Mouse (Mus musculus): Measurements from ENCODE around the gene Meis2. TPM values are rescaled to one million over a fixed set of nuclear protein-coding genes. Genes with fewer than 3 reads are reported as not detected.

The Meis2 gene
- total RNA-seq, 4 experiments from 2014 or later = 24.2 to 31.6 (median 28.8) TPM

DNA sequence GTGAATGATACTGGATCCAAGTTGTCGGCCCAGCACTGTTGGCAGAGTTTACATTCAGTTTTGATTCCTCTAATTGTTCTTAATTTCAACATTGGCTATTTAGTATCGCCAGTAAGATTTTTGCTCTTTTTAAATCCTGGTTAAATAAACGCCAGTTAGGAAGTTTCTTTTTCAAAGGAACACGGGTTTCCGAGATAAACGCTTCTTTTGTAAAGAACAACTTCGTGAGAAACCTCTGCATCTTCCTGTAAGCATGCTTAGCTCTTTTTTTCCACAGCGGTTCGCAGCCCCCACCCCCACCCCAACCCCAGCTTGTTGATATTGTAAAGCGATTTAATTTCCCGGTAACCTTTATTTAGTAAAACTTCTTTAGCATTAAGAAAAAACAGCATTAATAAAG lies 2.8 kb upstream of the Meis2 start:
- no peak for DNase-seq (ENCODE audit: low spot score)

DNA sequence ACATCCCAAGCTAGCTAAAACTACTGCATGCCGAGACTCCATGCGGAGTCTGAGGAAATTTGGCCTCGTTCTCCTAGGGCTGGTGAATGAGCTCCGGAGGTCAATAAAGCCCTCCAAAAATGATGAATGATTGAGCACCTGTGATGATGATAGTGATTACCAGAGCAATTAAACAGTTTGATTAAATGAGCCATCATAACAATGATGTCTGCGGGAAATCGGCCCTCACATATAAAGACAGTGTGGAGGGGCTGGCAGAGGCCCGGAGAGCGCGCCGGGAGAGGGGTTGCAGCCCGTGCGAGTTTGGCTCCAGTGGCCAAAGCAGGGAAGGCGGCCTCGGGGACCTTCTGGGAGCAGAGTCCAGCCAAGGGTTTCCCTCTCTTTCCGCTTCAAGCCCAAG lies 2.1 kb upstream of the Meis2 start:
- DNase-seq (ENCODE audit: low spot score) = no peak

GRCm38 (mm10) chr2:116067065-116067497 lies 1.4 kb upstream of the Meis2 start:
- no peak for DNase-seq (ENCODE audit: low spot score)

DNA sequence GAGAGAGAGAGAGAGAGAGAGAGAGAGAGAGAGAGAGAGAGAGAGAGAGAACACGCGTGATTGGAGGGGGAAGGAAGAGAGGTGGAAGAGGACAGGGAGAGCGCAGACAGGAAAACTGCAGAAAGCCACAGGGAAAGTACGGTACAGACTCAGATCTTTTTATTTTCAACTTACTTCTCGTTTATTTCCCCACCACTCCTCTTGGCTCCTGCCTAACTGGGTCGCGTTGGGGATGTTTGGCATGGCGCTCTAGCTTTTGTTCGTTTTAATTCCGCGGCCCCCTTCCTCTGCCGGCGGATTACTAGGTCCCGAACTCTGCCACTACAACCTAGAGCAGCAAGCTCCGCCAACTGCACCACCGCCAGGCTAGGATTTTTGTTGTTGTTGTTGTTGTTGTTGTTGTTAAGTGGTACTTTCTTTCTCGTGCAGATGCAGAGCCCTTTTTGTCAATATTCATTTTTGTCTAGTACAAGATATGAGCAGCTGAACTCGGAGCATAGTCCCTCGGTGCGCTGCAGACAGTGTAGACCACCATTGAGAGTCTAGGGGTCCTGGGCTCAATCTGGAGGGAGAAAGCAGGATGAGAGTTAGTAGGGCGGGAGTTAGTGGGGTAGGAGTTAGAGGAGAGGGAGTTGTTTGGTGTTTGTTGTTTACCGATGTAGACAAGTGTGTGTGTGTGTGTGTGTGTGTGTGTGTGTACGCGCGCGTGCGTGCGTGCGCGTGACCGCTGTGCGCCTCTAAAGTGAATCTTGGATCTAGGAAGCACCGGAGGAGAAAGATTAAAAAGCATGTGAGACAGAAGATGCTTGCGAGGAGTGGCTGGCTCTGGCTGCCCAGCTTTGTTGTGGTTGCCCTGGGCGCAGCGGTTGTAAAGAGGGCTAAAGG lies 660 bp upstream of the Meis2 start:
- no peak for DNase-seq (ENCODE audit: low spot score)

GRCm38 (mm10) chr2:116065057-116065456 lies 582 bp downstream of the Meis2 start:
- no peak for DNase-seq (ENCODE audit: low spot score)

DNA sequence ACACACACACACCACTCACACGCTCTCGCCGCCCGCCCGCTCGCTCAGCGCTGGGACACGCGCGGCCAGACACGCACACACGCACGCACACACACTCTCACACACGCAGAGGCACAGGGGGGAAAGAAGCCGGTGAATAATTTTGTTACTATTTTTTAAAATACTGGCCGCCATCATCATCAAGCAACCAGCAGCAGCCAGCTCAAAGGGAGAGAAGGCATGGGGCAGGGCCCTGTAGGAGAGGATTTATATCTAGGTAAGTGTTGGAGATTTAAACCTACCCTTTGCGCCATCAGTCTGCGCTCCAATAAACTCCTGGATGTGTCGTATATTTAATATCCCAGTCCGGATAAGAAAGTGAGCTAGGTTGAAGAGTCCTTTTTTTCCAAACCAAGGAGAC lies 1.1 kb downstream of the Meis2 start:
- no peak for DNase-seq (ENCODE audit: low spot score)

DNA sequence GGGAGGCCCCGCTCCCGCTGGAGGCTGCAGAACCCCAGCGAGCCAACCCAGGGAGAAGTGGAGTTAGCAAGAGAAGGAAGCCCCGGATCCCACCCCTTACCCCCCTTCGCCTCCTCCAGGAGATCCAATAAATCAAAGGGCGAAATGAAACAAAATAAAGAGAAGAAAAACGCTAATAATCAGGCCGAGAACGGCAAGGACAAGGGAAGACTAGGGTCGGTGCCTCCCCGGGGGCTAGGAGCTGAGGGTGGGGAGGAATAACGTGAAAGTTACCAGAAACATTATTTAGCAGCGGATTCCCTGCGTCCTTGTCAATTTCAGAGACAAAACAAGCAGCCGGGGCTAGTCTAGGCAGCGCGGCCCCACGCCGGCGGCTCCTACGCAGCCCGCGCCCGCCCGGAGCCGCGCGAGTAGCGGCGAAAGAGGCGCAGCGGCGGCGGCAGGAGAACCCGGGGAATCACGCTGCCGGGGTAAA lies 1.8 kb downstream of the Meis2 start:
- no peak for DNase-seq (ENCODE audit: low spot score)

- DNase-seq (ENCODE audit: low spot score) = no peak
Observed at GRCm38 (mm10) chr2:116062761-116063441, 2.7 kb downstream of the Meis2 start.

DNA sequence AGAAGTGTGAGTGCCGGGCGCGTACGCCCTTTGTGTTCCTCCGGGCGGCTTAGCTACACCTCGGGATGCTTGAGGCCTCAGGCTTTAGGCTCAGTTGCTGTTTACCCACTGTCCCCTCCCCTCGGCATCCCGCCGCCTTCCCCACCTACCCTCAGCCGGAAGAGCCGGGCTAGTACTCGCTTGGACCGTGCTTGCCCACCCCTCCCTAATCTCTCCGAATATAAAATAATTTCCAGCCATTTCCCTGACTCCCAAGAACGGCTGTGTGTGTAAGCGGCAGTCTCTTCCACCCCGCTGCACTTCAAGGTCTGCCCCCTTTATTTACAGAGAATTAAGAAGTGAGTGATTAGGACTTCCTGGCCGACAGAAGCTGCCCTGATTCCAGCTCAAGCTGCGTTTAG lies 3.4 kb downstream of the Meis2 start:
- no peak for DNase-seq (ENCODE audit: low spot score)

DNA sequence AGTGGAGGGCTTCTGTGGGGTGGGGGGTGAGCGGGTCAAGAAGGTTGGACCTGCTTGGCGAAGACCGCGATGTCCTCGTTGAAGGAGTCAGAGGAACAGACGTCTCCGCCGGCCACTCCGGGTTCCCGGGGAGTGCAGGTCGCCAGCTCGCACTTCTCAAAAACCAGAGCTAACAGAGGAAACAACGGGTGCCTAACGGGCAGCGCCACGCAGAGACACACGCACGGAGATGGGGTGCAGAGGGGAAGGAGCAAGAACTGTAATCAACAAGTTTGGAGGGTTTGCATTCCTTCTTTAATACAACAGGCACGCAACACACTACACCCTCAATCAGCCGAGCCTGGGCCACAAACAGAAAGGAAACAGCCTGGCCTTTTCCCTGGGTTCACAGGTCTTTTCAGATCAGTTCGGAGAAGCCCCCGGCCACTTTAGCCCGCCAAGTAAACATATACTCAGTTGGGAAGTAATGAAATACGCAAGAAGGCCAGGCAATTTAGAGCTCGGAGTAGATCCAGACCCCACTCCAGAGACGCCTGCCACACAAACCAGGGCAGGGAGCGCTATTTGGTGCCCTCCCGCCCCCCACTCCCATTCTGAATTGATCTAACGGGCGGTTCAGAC lies 4.1 kb downstream of the Meis2 start:
- no peak for DNase-seq (ENCODE audit: low spot score)

DNA sequence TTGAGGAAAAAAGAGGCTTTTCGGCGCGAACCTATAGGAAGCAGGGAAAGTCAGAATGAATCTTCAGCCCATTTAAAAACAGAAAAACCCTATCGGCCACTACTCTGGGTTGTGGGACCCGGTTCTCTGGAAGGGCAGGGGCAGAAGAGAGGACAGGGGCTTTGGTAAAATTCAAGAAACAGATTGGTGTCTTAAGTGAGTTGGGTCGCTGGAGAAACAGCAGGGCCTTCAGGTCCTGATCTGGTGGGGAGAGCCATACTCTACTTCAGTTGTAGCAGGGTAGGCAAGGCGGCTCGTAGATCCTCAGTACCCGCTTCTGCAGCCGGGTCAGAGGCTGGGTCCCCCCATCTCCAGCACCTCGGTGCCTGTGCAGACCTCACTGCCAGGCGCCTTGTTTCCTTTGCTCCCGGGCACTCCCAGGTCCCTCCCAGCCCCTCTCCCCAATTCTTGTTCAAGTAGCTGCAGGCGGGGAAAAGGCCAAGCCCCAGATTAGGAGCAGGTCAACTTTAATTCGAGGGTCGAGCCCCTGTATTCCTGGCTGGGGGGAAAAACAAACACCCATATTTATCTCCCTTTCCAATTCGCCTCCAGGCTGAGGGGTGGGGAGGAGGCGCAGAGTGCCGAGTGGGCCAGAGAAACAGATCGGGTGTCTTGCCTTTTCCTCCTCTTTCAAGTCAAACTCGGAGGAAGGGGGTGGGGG lies 4.8 kb downstream of the Meis2 start:
- DNase-seq (ENCODE audit: low spot score) = no peak

GRCm38 (mm10) chr2:116060210-116060609 lies 5.4 kb downstream of the Meis2 start:
- DNase-seq (ENCODE audit: low spot score) = no peak

- DNase-seq (ENCODE audit: low spot score) = no peak
Observed at GRCm38 (mm10) chr2:116059661-116060060, 6.0 kb downstream of the Meis2 start.

- no peak for DNase-seq (ENCODE audit: low spot score)
Observed at GRCm38 (mm10) chr2:116059066-116059465, 6.6 kb downstream of the Meis2 start.

DNA sequence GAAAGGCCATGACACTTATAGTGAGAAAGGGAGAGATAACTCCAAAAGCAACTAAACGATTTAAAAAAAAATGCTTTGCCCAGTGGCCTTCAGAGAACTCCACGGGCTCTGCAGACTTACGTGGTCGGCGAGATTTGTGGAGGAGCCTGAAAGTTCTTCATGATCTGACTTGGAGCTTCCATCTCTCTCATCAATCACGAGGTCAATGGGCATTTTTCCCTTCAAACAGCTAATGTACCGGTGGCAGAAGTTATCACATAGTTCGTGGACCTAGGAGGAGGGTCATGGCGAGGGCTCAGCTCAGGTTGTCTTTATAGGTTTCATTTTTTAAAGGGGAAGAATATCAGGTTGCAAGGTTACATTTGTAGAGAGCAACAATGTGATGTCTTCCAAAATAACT lies 7.1 kb downstream of the Meis2 start:
- no peak for DNase-seq (ENCODE audit: low spot score)

DNA sequence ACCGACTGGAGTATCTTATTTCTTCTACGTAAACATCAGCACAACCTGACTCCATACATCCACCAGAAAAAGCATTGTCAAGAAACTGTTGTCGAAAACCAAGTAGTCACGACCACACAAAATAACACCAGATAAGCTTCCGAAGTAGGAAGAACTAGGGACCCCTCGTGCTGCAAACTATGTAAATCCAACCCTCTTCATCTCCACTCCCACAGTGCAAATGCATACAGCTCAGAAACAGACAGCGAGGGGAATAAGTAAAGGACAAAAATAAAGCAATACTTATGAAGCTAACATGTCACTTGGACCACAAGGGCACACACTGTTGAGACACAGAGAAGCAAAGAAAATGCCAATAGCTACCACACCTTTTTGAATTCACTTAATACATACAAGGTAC lies 8.8 kb downstream of the Meis2 start:
- no peak for DNase-seq (ENCODE audit: low spot score)

DNA sequence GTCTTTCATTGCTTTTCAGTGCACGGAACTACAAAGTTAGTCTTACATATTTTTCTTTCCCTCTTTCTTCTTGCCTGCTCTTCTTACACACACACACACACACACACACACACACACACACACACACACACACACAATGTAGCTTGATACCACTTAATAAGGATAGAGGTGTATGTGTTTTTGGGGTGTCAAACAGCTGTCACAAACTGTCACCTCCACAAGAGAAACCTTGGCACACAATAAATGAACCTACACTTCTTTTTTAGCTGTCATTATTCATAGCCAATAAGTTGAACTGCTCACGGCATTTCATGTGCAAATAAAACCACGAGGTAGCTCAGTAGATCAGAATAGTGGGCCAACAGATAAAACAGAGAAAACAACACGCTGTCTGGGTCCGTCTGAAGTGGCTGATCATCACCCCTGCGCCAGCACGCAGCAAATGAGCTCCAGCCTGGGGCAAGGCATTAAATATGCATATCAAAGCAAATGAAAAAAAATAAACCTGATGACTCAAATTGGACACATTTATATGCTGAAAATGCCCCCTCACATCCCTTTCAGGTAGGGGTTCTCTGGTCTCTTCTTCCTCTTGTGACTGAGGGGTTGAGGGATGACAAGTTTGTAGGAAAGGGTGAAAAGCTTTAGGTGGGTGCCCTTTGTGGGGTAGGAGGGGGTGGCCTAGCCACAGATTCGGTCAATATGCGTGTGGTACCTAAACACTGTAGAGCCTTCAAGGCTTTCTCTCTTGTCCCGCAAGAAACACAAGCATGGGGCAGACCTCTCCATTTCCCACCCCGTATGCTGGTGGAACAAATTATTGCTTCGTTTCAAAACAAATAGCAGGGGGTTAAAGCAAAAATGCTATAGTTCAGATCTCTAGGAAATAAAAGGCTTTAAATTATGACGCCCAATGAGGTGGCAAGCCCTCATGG lies 9.7 kb downstream of the Meis2 start:
- DNase-seq (ENCODE audit: low spot score) = no peak

DNA sequence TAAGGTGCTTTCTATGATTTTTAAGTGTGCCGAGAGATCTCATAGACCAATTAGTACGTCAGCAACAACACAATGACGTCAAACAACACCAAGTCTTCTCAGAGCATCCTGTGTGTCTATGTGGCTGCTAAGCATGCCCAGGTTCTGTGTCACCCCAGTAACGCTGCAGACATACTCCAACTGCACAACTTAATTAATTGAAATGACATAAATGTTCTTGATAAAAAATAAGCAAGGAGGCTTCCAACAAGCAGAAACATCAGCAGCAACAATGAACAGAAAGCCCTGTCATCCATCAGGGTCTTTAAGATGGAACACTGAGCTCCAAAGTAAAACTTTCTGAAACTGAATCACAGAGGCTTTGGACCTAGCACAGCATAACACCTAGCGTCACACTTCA lies 11.7 kb downstream of the Meis2 start:
- DNase-seq (ENCODE audit: low spot score) = no peak

DNA sequence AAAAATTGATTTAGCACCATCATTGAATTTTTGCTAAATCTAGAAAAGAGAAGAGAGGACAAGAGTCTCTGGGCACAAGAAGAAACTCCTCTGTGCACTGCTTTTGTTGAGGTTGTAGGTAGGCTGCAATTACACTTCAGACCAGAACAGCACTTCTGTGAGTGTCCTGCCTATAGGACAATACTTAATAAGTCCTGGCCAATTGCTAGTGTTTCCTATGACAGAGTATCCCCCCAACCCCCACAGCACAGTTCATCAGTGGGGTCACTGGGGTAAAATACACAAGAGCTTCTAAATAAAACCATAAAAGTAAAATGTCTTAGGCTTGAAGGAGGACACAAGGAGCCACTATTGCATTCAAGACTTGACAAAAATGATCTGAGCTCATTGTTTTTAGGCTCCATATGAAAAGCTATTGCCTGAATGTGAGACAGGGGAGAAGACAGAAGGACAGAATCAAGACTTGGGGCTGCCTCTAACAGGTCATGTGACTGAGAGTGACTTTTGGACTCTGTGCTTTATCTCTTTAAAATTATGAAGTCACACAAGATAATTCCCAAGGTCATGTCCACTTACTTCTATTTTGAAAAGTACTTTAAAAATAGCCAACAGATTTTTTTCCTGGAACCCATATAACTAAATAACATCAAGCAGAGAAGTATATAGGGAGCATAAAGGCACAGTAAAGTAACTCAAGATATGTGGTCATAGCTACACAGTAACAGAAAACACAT lies 12.8 kb downstream of the Meis2 start:
- DNase-seq (ENCODE audit: low spot score) = no peak

Data from heart, adult 8-10 months (tissue).